Mouse (Mus musculus): ENCODE results near the gene Ankrd36. TPM values are rescaled to one million over a fixed set of nuclear protein-coding genes. Genes with fewer than 3 reads are reported as not detected.

The Ankrd36 gene
- polyA plus RNA-seq, 1 experiment from 2014 or later: 0.20 TPM

DNA sequence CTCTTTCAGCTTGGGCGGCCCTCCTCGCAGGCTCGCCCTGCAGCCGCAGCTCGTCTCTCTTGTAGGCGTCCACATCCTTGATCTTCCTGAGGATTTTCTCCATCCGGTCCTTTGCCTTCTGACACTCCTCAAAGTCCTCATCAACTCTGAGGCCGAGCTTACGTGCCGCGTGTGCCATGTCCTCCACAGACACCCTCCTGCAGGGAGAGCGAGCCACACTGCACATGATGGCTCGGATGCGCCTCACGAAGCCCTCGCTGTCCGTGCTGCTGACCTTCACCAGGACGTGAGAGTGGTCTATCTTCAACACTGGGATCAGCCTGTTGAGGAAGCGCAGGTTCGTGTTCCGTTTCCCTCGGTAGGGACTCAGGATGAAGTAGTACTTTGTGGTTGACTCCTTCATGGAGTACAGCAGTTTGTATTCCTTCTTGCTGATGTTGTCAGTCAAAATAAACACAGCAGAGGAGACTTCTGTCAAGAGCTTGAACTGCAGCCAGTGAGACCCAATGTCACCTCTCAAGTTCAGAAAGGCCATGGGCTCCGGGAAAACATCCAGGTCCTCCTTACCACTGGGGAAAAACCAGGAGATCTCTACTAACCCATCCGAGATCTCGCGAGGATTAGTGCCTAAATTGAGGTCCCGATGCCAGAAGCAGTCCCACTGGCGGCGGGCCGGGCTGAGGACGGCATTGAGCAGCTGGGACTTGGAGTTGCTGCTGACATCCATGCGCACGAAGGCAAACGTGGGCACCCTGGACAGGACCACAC is 147.6 kb downstream of the Ankrd36 start:
- peaks cover 46% of the 10 kb centered on the region for H3K36me3 ChIP-seq
- 94% methylated on average over 34 of the region's 34 CpGs for WGBS

DNA sequence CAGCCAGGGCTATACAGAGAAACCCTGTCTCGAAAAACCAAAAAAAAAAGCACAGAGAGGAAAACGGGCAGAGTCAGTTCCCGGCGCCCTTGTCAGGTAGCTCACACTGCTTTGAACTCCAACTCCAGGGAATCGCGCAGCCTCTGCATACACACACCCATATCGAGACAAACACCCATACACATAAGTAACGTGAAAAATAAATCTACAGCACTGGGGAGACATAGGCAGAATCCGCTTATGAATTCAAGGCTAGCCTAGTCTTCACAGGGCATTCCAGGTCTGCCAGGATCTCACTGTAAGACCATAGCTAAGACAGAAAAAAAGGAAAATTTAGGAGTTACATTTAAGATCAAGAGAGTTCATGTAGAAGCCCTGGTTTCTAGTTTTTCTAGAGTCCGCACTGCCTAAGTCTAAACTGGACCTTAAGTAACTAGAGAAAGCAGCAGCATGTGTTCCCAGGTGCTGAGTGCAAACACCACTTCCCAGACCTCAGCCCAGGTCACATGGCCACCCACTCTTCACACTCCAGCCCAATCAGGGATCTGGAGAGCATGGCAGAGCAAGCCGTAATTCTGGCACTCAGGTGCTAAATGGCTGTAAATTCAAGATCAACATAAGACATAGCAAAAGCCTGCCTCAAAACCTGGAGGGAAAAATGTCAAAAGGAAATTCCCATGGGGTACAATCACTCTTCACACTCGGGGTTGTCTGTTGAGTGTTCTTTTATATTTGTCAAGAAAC is 149.3 kb downstream of the Ankrd36 start:
- WGBS: 95% methylated on average over 12 of the region's 12 CpGs
- Histone ChIP-seq H3K36me3 (peaks cover 42% of the 10 kb centered on the region), H3K9ac (replicated peaks) (no peak overlapping the region), H3K4me3 (no peak overlapping the region), H3K4me2 (replicated peaks) (no peak overlapping the region), H3K27me3 (no peaks in the 10 kb centered on the region), H3K4me1 (no peaks in the 10 kb centered on the region), H3K9me3 (no peaks in the 10 kb centered on the region), H3K27ac (replicated peaks) (no peak overlapping the region)
- no peak for ATAC-seq (ENCODE audit: low FRiP score, low read depth)

More for the DNA sequence above, 147.6 kb downstream of the Ankrd36 start:
- H3K9ac ChIP-seq (replicated peaks): no peak overlapping the region
- H3K4me1 ChIP-seq: no peaks in the 10 kb centered on the region
- H3K27ac ChIP-seq (replicated peaks): no peak overlapping the region
- H3K27me3 ChIP-seq: no peaks in the 10 kb centered on the region
- H3K4me3 ChIP-seq: no peak overlapping the region
- H3K4me2 ChIP-seq (replicated peaks): no peak overlapping the region
- no peaks in the 10 kb centered on the region for H3K9me3 ChIP-seq
- no peak for ATAC-seq (ENCODE audit: low FRiP score, low read depth)

DNA sequence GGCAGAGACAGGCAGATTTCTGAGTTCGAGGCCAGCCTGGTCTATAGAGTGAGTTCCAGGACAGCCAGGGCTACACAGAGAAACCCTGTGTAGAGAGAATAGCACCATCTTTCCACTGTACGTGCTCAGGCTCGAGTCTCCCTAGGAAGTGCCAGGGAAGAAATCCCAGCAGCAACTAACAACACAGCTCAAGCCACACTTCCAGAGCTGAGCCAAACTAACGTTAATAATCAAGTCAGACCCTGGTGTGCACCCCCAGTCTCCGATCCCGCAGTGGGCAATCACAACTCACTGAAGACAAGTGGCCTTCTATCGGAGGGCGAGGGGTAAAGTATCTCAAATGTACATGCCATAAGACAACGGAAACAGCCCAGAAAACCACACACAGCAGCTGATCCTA is 160.1 kb downstream of the Ankrd36 start:
- Histone ChIP-seq H3K4me2 (replicated peaks) (no peak overlapping the region), H3K9ac (replicated peaks) (no peak overlapping the region), H3K27ac (replicated peaks) (no peak overlapping the region), H3K9me3 (no peaks in the 10 kb centered on the region), H3K4me3 (no peak overlapping the region), H3K27me3 (no peaks in the 10 kb centered on the region), H3K4me1 (peaks cover 7% of the 10 kb centered on the region; the same call in 1 of the 2 replicates), H3K36me3 (no peaks in the 10 kb centered on the region)
- ATAC-seq (ENCODE audit: low FRiP score, low read depth): no peak
- 93% methylated on average over 9 of the region's 9 CpGs for WGBS

DNA sequence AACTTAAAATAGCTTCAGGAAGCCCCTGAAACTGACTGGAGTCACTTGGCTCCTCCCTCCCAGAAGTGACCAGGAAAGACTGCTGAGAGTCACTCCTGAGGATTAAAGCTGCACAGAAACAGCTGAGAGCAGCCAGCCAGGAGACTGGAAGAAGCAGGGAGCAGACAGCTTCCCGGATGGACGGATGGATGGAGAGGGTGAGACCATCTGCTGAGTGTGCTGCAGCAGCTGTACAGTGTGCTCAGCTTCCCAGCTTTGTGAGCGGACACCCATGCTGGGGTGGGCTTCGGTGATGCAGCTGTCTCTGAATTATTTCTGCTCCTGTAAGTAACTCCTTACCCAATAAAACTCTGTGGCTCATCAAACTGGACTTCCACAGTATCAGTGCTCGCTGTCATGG is 162.9 kb downstream of the Ankrd36 start:
- WGBS: 69% methylated on average over 5 of the region's 5 CpGs
- Histone ChIP-seq H3K27ac (replicated peaks) (no peak overlapping the region), H3K4me1 (peaks cover 7% of the 10 kb centered on the region; the same call in 1 of the 2 replicates), H3K4me2 (replicated peaks) (no peak overlapping the region), H3K36me3 (no peaks in the 10 kb centered on the region), H3K27me3 (no peaks in the 10 kb centered on the region), H3K9ac (replicated peaks) (no peak overlapping the region), H3K4me3 (no peak overlapping the region), H3K9me3 (no peaks in the 10 kb centered on the region)
- no peak for ATAC-seq (ENCODE audit: low FRiP score, low read depth)

DNA sequence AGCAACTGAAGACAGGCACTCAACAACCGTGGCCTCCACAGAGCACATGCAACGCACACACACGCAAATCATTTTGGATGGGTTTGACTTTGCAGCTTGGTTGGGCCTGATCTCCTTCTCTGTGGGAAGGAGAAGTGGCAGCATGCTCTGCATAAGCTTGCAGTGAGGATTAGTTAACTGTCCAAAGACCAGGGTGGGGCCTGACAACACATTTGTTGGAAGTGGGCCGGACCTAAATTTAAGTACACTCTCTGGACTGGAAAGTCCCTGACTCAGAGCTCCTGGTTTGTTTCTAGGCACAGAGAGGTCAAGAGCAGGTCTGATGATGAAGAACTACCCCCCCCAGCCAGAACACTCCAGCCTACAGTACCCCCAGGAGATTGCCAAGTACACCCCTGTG is 164.8 kb downstream of the Ankrd36 start:
- 92% methylated on average over 4 of the region's 4 CpGs for WGBS
- Histone ChIP-seq H3K27me3 (no peaks in the 10 kb centered on the region), H3K4me3 (no peak overlapping the region), H3K4me1 (peaks cover 7% of the 10 kb centered on the region; the same call in 1 of the 2 replicates), H3K4me2 (replicated peaks) (no peak overlapping the region), H3K36me3 (no peaks in the 10 kb centered on the region), H3K9me3 (no peaks in the 10 kb centered on the region), H3K27ac (replicated peaks) (no peak overlapping the region), H3K9ac (replicated peaks) (no peak overlapping the region)
- no peak for ATAC-seq (ENCODE audit: low FRiP score, low read depth)

DNA sequence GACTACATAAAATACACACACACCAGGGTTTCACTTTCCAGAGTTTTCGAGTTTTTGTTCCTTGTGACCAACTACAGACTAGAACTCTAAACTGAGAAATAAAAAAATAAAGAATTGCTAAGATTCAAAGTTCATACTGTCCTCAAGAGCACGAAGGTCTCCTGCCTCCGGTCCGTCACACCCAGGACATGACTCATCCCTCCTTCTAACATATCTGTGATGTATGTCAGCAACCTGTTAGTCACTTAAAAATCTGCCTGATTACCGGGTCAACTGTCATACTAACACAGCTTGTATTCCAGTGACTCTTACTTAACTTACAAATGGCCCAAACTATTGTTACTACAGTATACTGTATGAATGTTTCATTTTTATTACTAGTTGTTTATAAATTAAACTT is 167.7 kb downstream of the Ankrd36 start:
- no peak overlapping the region for H3K4me2 ChIP-seq (replicated peaks)
- H3K27me3 ChIP-seq: no peaks in the 10 kb centered on the region
- no peaks in the 10 kb centered on the region for H3K36me3 ChIP-seq
- peaks cover 14% of the 10 kb centered on the region for H3K4me1 ChIP-seq
- WGBS: 88% methylated on average over 5 of the region's 5 CpGs
- H3K27ac ChIP-seq (replicated peaks): no peak overlapping the region
- no peak overlapping the region for H3K4me3 ChIP-seq
- ATAC-seq (ENCODE audit: low FRiP score, low read depth): no peak
- H3K9ac ChIP-seq (replicated peaks): no peak overlapping the region
- H3K9me3 ChIP-seq: no peaks in the 10 kb centered on the region

Other genes with a start within 250 kb of the Ankrd36 start
- 8.8 and 10.1 TPM in 2 replicates for gene Znrf3, start 124.8 kb upstream of the Ankrd36 start, polyA plus RNA-seq (2016; fragmentation: Nextera tagmentation; extraction: Ambion mirVana)
- gene Xbp1, start 49.0 kb upstream of the Ankrd36 start, polyA plus RNA-seq (2016; fragmentation: Nextera tagmentation; extraction: Ambion mirVana): 113 and 114 TPM in 2 replicates
- 25.8 and 29.6 TPM in 2 replicates for gene Ccdc117, start 27.5 kb upstream of the Ankrd36 start, polyA plus RNA-seq (2016; fragmentation: Nextera tagmentation; extraction: Ambion mirVana)
- gene Mrps24, start 146.0 kb downstream of the Ankrd36 start, polyA plus RNA-seq (2016; fragmentation: Nextera tagmentation; extraction: Ambion mirVana): 154 and 158 TPM in 2 replicates
- 25.1 and 25.8 TPM in 2 replicates for gene Urgcp, start 192.7 kb downstream of the Ankrd36 start, polyA plus RNA-seq (2016; fragmentation: Nextera tagmentation; extraction: Ambion mirVana)
- 148 and 149 TPM in 2 replicates for gene Dbnl, start 218.8 kb downstream of the Ankrd36 start, polyA plus RNA-seq (2016; fragmentation: Nextera tagmentation; extraction: Ambion mirVana)
- 3.2 and 5.5 TPM in 2 replicates for gene Pgam2, start 234.0 kb downstream of the Ankrd36 start, polyA plus RNA-seq (2016; fragmentation: Nextera tagmentation; extraction: Ambion mirVana)

Data from midbrain, embryonic 12.5 days (tissue).